Mouse (Mus musculus) naive thymus-derived CD4-positive, alpha-beta T cell, adult 2 months (primary cell): Measurements from ENCODE around the gene Tmc7.

Experiments used
- DNase-seq: peaks from one replicate; pipeline ENCODE4 v3.0.0-alpha.2; 2011; ENCODE audit warnings: low read depth

Gene Tmc7

GRCm38 (mm10) chr7:118499784-118500435 lies 84.6 kb downstream of the Tmc7 start:
- DNase-seq = no peak

DNA sequence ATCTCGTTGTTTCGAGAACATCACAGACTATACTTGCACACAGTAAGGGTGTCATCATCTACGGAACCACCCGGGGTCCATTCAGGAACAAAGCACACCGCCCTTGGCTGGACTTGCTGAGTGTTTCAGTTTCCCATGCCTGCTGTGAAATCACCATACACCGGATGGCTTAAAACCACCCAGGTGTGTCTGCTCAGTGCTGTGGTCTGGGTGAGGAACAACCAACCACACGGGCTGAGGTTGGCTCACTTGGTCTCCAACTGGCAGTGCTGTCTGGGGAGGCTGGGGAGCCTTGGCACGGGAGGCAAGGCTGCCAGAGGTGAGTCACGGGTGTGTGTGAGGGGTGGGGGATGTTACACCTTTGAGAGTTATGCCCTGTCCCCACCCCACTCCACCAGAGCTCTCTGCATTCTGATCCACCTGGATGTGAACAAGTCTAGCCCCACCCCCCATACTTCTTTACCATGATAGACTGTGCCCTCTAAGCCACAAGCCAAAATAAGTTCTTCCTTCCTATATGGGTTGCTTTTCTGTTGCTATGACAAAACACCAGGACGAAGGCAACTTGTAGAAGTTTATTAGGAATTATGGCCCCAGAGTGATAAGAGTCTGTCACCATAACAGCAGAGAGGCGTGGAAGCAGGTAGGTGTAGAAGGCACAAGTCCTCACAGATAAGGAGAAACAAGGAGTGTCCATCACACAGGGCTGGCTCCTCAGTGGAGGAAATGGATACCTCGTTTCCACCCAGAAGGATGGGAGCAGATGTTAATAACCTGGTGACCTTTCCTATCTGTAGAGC lies 85.4 kb downstream of the Tmc7 start:
- DNase-seq = no peak

DNA sequence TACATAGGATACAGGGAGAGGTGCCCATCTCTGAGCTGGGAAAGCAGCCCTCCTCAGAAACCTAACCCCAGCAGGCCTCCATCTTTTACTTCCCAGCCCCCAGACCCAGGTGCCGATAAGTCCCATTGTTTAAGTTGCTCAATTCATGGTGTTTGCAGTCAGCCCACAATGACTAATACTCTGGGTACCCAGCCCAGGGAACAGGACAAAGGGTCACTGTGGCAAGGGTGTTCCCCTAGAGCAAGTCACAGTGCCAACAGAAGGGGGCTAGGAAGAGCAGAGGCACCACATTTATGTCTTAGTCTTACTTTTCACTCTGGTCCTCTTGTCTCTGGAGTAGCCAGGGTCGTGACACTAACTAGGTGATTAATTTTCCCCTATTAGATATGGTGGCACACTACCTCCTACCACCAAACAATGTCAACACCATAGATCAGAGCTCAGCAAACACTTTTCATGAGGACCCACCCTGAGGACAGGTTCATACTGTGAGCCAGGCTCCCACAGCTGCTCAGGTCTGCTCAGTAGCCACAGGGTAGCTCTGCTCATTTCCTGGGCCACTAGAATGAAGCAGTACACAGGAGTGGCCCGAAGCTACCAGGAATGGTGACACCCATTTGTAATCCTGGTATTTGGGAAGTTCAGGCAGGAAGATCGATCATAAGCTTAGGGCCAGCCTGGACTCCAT lies 89.5 kb downstream of the Tmc7 start:
- DNase-seq = no peak

DNA sequence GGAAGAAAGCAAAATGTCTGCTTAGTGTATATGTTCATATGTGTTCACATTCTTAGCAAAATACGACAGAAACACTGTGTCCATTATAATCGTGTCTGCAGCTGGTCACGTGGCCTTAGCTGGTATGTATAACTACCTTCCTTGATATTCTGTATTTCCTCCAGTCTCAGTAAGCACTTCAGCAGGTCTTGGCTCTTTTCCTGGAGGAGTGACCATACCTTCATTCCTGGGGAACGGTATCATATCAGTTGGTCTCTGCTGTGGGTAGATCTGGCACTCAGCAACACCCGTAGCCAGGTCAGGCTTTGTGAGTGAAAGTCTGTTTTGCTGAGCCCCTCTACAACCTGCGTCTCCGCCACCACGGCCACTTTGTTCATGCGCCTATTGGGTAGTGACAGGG lies 90.6 kb downstream of the Tmc7 start:
- DNase-seq = no peak

DNA sequence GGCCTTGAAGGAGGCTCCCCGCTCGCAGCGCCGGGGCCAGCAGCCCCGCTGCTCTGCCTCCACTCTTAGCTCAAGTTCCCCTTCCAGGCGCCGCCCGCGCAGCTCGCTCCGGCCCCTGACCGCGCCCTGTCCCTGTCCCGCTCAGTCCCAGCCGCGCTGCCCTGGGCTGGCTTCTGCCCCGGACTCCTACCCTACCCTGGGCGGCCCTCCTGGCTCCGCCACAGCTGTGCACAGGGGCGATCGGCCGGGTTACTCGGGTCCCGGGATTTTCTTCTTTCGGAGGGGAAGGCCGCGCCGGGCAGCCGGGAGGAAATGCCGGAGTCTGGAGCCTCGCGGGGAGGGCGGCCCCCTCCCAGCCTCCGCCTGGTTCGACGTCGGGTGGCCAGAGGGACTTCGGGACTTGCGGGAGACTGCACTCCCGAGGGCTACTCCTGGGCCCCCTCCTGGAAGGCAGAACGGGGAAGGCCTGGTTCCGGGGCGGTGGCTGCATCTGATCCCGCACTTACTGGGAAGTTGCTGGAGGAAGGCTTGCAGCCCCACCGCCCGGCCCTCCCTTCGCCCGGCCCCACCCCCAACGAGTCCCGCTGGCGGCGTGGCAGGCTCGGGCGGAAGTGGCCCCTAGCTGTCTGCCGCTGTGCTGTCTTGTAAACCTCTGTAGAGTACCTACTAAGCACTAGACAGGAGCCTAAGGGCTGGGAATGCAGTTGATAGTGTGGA lies 92.9 kb downstream of the Tmc7 start, which contains the start of gene Itpripl2:
TSS of gene Itpripl2 (minus strand) at position 545 of the 717 bp plus-strand sequence.
- DNase-seq = peak; percentile 19

DNA sequence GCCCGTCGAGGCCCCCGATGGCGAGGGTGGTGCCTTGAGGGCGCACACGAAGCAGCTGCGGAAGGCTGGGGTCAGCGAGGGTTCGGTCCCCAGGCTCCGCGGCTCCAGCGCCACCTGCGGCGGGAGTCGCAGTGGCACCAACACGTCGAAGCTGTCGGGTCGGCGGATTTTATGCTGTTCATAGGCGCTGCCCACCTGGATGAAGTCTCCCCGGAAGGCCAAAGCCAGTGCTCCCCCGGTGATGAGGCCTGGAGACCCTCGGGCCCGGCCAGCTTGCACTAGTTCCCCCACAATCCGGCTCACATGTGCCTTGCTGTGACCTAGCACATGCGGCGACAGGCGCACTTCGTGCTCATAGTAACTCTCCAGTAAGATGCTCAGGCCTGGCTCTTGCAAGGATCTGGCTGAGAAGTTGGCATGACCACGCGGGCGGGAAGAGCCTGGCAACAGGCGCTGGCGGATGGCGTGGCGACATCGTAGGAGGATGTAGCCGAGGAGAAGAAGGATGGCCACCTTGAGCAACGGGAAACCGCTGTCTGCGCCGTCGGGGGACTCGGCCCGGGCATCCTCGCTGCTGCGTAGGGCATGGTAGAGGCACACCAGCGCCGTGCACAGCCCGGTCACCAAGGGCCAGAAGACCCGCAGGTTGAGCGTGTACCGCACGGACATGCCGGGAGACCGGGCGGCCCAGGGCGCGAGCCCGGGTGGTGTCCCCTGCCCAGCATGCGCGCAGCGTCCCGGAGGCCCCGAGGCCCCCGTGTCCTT lies 93.7 kb downstream of the Tmc7 start:
- peak; percentile 9 for DNase-seq

DNA sequence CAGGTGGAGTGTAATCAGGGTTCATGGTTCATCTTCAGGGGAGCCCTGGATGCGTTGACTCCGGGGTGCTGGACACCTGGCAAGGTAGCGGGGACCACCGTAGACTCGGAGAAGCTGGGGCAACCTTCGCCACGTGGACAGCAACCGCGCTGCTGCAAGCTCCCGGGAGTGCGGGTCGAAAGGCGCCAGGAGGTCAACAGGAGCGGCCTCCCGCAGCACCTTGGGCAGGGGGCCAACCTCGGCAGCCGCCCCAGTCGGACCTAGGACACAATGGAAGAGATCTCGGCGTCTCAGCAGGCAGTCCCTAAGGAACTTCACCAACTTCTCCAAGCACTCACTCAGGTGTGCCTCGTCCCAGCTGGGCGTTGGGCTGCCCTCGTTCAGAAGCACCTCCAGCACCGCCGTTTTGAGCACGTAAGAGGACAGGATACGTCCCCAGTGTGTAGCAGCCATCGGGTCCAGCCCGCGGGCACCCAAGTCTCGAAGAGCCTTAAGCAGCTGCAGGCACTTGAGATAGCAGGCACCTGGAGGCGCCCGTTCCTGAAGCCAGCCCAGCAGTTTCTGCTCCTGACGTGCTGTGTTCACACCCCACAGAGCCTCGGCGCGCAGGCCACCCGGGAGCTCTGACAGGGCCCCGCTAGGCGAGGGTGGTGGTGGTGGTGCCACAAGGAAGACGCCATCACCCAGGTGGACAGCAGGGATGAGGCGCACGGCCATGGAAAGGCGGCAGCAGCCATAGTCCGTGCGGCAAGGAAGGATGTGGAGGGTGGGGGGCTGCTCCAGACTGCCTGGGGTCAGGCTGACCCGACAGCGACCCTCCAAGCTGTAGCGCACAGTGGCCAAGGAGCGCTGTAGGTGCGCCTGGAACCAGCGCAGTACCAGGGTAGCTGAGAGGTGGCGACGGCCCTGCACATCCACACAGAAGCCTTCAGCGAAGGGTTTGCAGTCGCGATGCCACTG lies 94.5 kb downstream of the Tmc7 start:
- no peak for DNase-seq

GRCm38 (mm10) chr7:118488060-118488664 lies 96.4 kb downstream of the Tmc7 start:
- DNase-seq = no peak

DNA sequence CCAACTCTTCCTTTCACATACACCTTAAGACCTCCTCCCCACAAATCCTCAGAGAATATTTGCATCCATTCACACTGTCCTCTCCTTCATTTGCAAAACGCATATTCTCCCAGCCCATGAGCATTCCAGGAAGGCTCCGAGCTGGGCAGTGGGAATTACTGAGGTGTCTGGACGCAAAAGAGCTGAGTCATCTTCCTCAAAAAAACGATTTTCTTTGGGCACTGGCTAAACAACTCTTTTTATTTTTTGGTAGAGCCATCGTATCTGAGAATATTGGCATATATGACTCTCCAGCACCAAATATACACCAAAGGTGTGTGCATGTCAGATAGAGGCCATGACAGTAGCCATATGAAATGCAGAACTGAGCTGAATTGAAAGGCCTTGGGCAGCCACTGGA lies 97.6 kb downstream of the Tmc7 start:
- DNase-seq = no peak
